Mouse (Mus musculus): ENCODE measurements around the gene Hils1.

DNA sequence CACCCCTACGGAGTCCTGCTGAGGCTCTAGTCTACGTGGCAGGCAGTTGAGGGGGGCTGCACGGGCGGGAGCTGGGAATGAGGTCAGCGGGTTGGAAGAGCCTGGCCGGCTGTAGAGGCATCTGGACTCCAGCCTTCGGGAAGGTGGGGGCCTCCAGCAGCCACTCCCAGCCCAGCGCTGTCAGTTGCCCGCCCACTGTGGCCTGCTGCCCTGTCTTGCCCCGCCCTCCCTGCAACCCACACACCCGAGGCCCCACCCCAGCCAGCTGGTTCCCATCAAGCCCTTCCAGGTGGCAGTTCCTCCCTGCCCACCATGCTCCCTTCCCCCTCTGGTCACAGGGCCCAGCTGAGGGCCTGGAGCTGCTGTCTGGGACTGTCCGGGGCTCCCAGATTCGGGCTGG lies 38.6 kb upstream of the Hils1 start:
- no peak for TF ChIP-seq CTCF (IDR thresholded peaks at IDR 0.05; ENCODE audit: insufficient read depth, low read depth, low read length)
- no peak for TF ChIP-seq POLR2A (IDR thresholded peaks at IDR 0.05; ENCODE audit: insufficient read depth, low read depth, low read length)

Measured in olfactory bulb, adult 2 months (tissue).